Mouse (Mus musculus) thymus, adult 2 months (tissue): ENCODE results near the gene Vcpkmt. TPM values are rescaled to one million over a fixed set of nuclear protein-coding genes. Genes with fewer than 3 reads are reported as not detected.

ENCODE experiments used
- DNase-seq: peaks from one replicate; pipeline ENCODE4 v3.0.0; 2021
- H3K27ac ChIP-seq: fragments of 200-500 bp; 2 replicates; pipeline ENCODE4 v1.5.1; 2012; ENCODE audit warnings: low read length, control low read depth; ENCODE audit not compliant: control insufficient read depth, insufficient read depth
- H3K27me3 ChIP-seq: fragments of 200-500 bp; 2 replicates; pipeline ENCODE4 v1.6.1; 2012; ENCODE audit warnings: mild to moderate bottlenecking, low read length, moderate library complexity, mixed read lengths; ENCODE audit not compliant: control insufficient read depth, insufficient read depth
- H3K36me3 ChIP-seq: fragments of 200-500 bp; 2 replicates; pipeline ENCODE4 v1.6.1; 2012; ENCODE audit warnings: mild to moderate bottlenecking, low read length, moderate library complexity; ENCODE audit not compliant: control insufficient read depth, insufficient read depth
- H3K4me1 ChIP-seq: fragments of 200-500 bp; replicated peaks from 2 replicates; pipeline ENCODE4 v1.6.1; 2012; ENCODE audit warnings: low read length; ENCODE audit not compliant: control insufficient read depth, insufficient read depth
- H3K4me3 ChIP-seq: fragments of 200-500 bp; 2 replicates; pipeline ENCODE4 v1.5.1; 2012; ENCODE audit warnings: mild to moderate bottlenecking, low read length, control low read depth, moderate library complexity; ENCODE audit not compliant: control insufficient read depth, insufficient read depth
- CTCF ChIP-seq: fragments of 200-500 bp; IDR thresholded peaks from 2 replicates; pipeline ENCODE4 v1.5.1; 2012; ENCODE audit warnings: mild to moderate bottlenecking, control low read depth, low read length, moderate library complexity, borderline replicate concordance; ENCODE audit not compliant: control insufficient read depth, poor library complexity, insufficient read depth; ENCODE audit errors: extremely low read depth
- POLR2A ChIP-seq: fragments of 200-500 bp; IDR thresholded peaks from 2 replicates; pipeline ENCODE4 v1.6.1; 2012; ENCODE audit warnings: mild to moderate bottlenecking, low read length, control low read depth, moderate library complexity; ENCODE audit not compliant: control insufficient read depth, poor library complexity, insufficient read depth; ENCODE audit errors: extremely low read depth
- WGBS: fragments of 180-500 bp; shearing (Covaris S2); methylation state at CpG from one replicate; pipeline ENCODE4 v1.1.7; 2018; 5-methylcytosine and 5-hydroxymethylcytosine counted together
- polyA plus RNA-seq: library from polyadenylated mRNA; depleted of rRNA; stranded (reverse); fragments of >200 nt; gene quantifications from 2 replicates; pipeline ENCODE4 v1.2.3, GENCODE M21; 2012

Vcpkmt gene
- polyA plus RNA-seq, 1 experiment: 13.4 TPM

- Histone ChIP-seq H3K36me3 (no peaks in the 10 kb centered on the region), H3K4me1 (peaks cover 55% of the 10 kb centered on the region), H3K4me3 (no peak overlapping the region), H3K27me3 (no peaks in the 10 kb centered on the region), H3K27ac (peak overlapping the region; percentile 48)
- 7% methylated on average over 7 of the region's 7 CpGs for WGBS
- DNase-seq: peak; percentile 45
- TF ChIP-seq CTCF (no peak), POLR2A (no peak)
Measured at GRCm38 (mm10) chr12:69539353-69539752, 43.5 kb downstream of the Vcpkmt start.

GRCm38 (mm10) chr12:69538362-69538950 lies 44.4 kb downstream of the Vcpkmt start:
- WGBS: 24% methylated on average over 4 of the region's 4 CpGs
- TF ChIP-seq CTCF (no peak), POLR2A (no peak)
- Histone ChIP-seq H3K36me3 (no peaks in the 10 kb centered on the region), H3K4me3 (no peak overlapping the region), H3K27ac (peak overlapping the region; percentile 48), H3K27me3 (no peaks in the 10 kb centered on the region), H3K4me1 (peaks cover 48% of the 10 kb centered on the region)
- no peak for DNase-seq

- H3K4me1 ChIP-seq: peaks cover 52% of the 10 kb centered on the region
- TF ChIP-seq POLR2A (no peak), CTCF (no peak)
- peak; percentile 52 for DNase-seq
- WGBS: 7% methylated on average over 19 of the region's 19 CpGs
- H3K27me3 ChIP-seq: no peaks in the 10 kb centered on the region
- H3K27ac ChIP-seq: peak overlapping the region; percentile 48
- peak overlapping the region; percentile 8; the same call in 1 of the 2 replicates for H3K4me3 ChIP-seq
- no peaks in the 10 kb centered on the region for H3K36me3 ChIP-seq
Measured at GRCm38 (mm10) chr12:69537675-69538361, 45.0 kb downstream of the Vcpkmt start.

GRCm38 (mm10) chr12:69537243-69537674 lies 45.6 kb downstream of the Vcpkmt start:
- Histone ChIP-seq H3K27ac (peak overlapping the region; percentile 48), H3K27me3 (no peaks in the 10 kb centered on the region), H3K36me3 (no peaks in the 10 kb centered on the region), H3K4me1 (peaks cover 52% of the 10 kb centered on the region), H3K4me3 (no peak overlapping the region)
- 31% methylated on average over 10 of the region's 10 CpGs for WGBS
- no peak for DNase-seq
- TF ChIP-seq CTCF: no peak
- TF ChIP-seq POLR2A: no peak

GRCm38 (mm10) chr12:69536616-69537242 lies 46.1 kb downstream of the Vcpkmt start:
- H3K27me3 ChIP-seq: no peaks in the 10 kb centered on the region
- TF ChIP-seq CTCF (no peak), POLR2A (no peak)
- peaks cover 49% of the 10 kb centered on the region for H3K4me1 ChIP-seq
- no peak for DNase-seq
- no peak overlapping the region for H3K4me3 ChIP-seq
- no peaks in the 10 kb centered on the region for H3K36me3 ChIP-seq
- peak overlapping the region; percentile 48; the same call in 1 of the 2 replicates for H3K27ac ChIP-seq
- WGBS: 80% methylated on average over 10 of the region's 10 CpGs

GRCm38 (mm10) chr12:69533237-69533636 lies 49.6 kb downstream of the Vcpkmt start:
- Histone ChIP-seq H3K4me1 (peaks cover 42% of the 10 kb centered on the region), H3K27me3 (no peaks in the 10 kb centered on the region), H3K27ac (no peak overlapping the region), H3K36me3 (no peaks in the 10 kb centered on the region), H3K4me3 (no peak overlapping the region)
- no peak for DNase-seq
- TF ChIP-seq POLR2A: no peak
- no peak for TF ChIP-seq CTCF
- WGBS: 66% methylated on average over 5 of the region's 5 CpGs
